Mouse (Mus musculus) ES-E14 (cell line): Measurements from ENCODE around the gene Srsf3. TPM values are rescaled to one million over a fixed set of nuclear protein-coding genes. Genes with fewer than 3 reads are reported as not detected.
A peak's percentile ranks its signal among the peaks of the same experiment; 100 is the strongest.
"Not testable (repeated sequence)": the region's sequence is repeated elsewhere in the genome, so short reads cannot be mapped to it uniquely, and the experiment has no call there.

Experiments used
- DNase-seq: peaks from one replicate; pipeline ENCODE4 v3.0.0-alpha.2; 2013; ENCODE audit warnings: low read depth, low spot score
- H3K27ac ChIP-seq: 2 replicates; pipeline ENCODE4 v1.5.1; 2012; ENCODE audit warnings: low read depth, mild to moderate bottlenecking, low read length, moderate library complexity, mixed read lengths; ENCODE audit not compliant: poor library complexity, insufficient read depth, severe bottlenecking
- H3K36me3 ChIP-seq: 2 replicates; pipeline ENCODE4 v1.6.1; 2012; ENCODE audit warnings: mild to moderate bottlenecking, low read length, moderate library complexity, mixed read lengths; ENCODE audit not compliant: control insufficient read depth, poor library complexity, insufficient read depth, severe bottlenecking
- H3K4me1 ChIP-seq, 2 experiments: fragments of 150-350 bp in 1 of 2; sonication (generic) in 1 of 2; 2 replicates each; pipeline ENCODE4 v1.6.1; 2012; ENCODE audit warnings: low read length in 2 of 2, mild to moderate bottlenecking in 1 of 2, mixed read lengths in 1 of 2; ENCODE audit not compliant: control insufficient read depth in 2 of 2, insufficient read depth in 2 of 2, poor library complexity in 1 of 2
- H3K4me3 ChIP-seq, 2 experiments: fragments of 150-350 bp in 1 of 2; sonication (generic) in 1 of 2; 2 replicates each; pipeline ENCODE4 v1.5.1; 2012; ENCODE audit warnings: low read length in 2 of 2, low read depth in 1 of 2, mild to moderate bottlenecking in 1 of 2, mixed read lengths in 1 of 2; ENCODE audit not compliant: insufficient read depth in 1 of 2, poor library complexity in 1 of 2, severe bottlenecking in 1 of 2
- H3K9ac ChIP-seq: 2 replicates; pipeline ENCODE4 v1.6.1; 2012; ENCODE audit warnings: low read depth, mild to moderate bottlenecking, low read length, mixed read lengths; ENCODE audit not compliant: poor library complexity, insufficient read depth, severe bottlenecking
- H3K9me3 ChIP-seq: fragments of 150-350 bp; sonication (generic); 2 replicates; pipeline ENCODE4 v1.6.1; 2012; ENCODE audit warnings: low read depth, mild to moderate bottlenecking, low read length; ENCODE audit not compliant: control insufficient read depth, insufficient read depth
- CHD2 ChIP-seq: IDR thresholded peaks from 2 replicates; pipeline ENCODE4 v1.6.1; 2014; ENCODE audit warnings: mild to moderate bottlenecking, low read depth, low read length, inconsistent platforms
- HCFC1 ChIP-seq: IDR thresholded peaks from 2 replicates; pipeline ENCODE4 v1.6.1; 2012; ENCODE audit warnings: low read length, inconsistent platforms, borderline replicate concordance; ENCODE audit not compliant: insufficient read depth
- MAFK ChIP-seq: IDR thresholded peaks from 2 replicates; pipeline ENCODE4 v1.6.1; 2014; ENCODE audit warnings: mild to moderate bottlenecking, low read depth, low read length, inconsistent platforms; ENCODE audit not compliant: insufficient read depth
- ZC3H11A ChIP-seq: IDR thresholded peaks from 2 replicates; pipeline ENCODE4 v1.6.1; 2012; ENCODE audit warnings: low read depth, mild to moderate bottlenecking, inconsistent platforms, low read length, borderline replicate concordance
- ZNF384 ChIP-seq: IDR thresholded peaks from 2 replicates; pipeline ENCODE4 v1.6.1; 2012; ENCODE audit warnings: low read depth, low read length, inconsistent platforms
- in situ Hi-C, 2 experiments: fragments of 600-800 bp; cut with MboI; formaldehyde crosslinking; loops; one replicate each; pipeline ENCODE4 v1.15.1; 2025; ENCODE audit warnings: low sequenced_read_pairs in 2 of 2, inconsistent platforms in 1 of 2; ENCODE audit not compliant: unreplicated experiment in 2 of 2
- total RNA-seq: library from RNA; depleted of rRNA; stranded (reverse); fragments of 300-350 nt; gene quantifications from 2 replicates; pipeline ENCODE4 v1.2.3, GENCODE M21; 2012

Gene Srsf3
- total RNA-seq, 1 experiment: 317 TPM

- peaks cover 3 to 6% of the 10 kb centered on the region in 2 experiments; a peak in 1 of 4 replicates for H3K4me1 ChIP-seq
- peak overlapping the region; percentile 98 for H3K27ac ChIP-seq
- TF ChIP-seq CHD2 (no peak), ZC3H11A (no peak), HCFC1 (no peak), MAFK (no peak), ZNF384 (peak; percentile 63; the same call in 1 of the 2 replicates)
- H3K9ac ChIP-seq: peak overlapping the region; percentile 96
- no peak for DNase-seq
- peaks cover 14% of the 10 kb centered on the region for H3K36me3 ChIP-seq
- H3K9me3 ChIP-seq: no peaks in the 10 kb centered on the region
- in situ Hi-C loops: no loop called here
- H3K4me3 ChIP-seq: peak overlapping the region; percentile 84 to 90
Measured at GRCm38 (mm10) chr17:29031771-29032273, 606 bp upstream of the Srsf3 start.

DNA sequence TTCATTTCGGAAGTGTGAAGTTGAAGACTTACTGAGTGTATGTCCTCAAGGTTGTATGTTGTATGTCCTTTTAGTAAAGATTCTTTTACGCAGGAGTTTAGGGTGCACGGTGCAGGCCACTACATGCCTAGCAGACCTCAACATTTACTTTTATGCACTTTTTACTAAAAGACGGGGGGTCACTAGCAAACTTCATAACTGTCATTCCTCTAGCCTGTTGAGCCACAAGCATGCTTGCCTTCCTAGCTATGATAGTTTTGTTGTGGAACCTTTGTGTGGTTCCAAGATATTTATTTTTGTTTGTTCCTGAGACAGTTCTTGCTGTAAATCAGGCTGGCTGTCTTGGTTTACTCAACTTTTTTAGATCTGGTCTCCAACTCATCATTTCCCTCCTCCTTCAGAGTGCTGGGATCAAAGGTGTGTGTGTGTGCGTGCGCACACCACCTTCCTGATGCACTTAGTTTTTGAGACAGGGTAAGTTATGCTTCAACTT lies 1.2 kb downstream of the Srsf3 start:
- DNase-seq: no peak
- Histone ChIP-seq H3K4me1 (peaks cover 3 to 4% of the 10 kb centered on the region in 2 experiments; a peak in 1 of 4 replicates), H3K9me3 (no peaks in the 10 kb centered on the region), H3K36me3 (peaks cover 31% of the 10 kb centered on the region), H3K27ac (no peak overlapping the region; the same call in 1 of the 2 replicates), H3K9ac (peak overlapping the region; percentile 99), H3K4me3 (peak overlapping the region; percentile 96 to 98)
- no peak for TF ChIP-seq CHD2
- in situ Hi-C loops: no loop called here

GRCm38 (mm10) chr17:29034264-29034663 lies 1.8 kb downstream of the Srsf3 start:
- Histone ChIP-seq H3K27ac (no peak overlapping the region), H3K36me3 (peaks cover 34% of the 10 kb centered on the region), H3K4me3 (peak overlapping the region; percentile 96 to 98), H3K9ac (peak overlapping the region; percentile 54), H3K9me3 (no peaks in the 10 kb centered on the region), H3K4me1 (peaks cover 3 to 4% of the 10 kb centered on the region in 2 experiments; a peak in 1 of 4 replicates)
- in situ Hi-C loops: no loop called here
- DNase-seq: no peak
- no peak for TF ChIP-seq ZNF384
- no peak for TF ChIP-seq HCFC1
- no peak for TF ChIP-seq MAFK
- no peak for TF ChIP-seq CHD2
- TF ChIP-seq ZC3H11A: no peak

DNA sequence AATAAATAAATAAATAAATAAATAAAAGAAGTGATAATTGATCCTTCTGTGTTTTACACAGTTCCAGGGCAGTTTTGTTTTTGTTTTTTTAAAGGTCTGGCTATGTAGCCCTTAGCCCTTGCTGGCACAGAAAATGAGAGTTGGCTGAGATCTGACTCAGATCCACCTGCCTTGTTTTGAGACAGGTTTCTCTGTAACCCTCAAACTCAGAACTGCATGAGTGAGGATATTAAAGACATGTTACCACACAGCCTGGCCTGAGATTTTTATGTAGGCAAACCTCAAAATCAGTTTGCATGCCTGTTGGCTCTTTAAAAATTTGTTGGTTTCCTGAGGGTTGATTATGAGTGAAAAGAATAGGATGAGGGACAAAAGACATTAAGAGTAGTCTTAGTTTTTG lies 3.1 kb downstream of the Srsf3 start:
- no peak overlapping the region; the same call in 1 of the 2 replicates for H3K9ac ChIP-seq
- TF ChIP-seq CHD2: no peak
- no peak for TF ChIP-seq ZNF384
- no peak for TF ChIP-seq HCFC1
- TF ChIP-seq MAFK: no peak
- no peak for TF ChIP-seq ZC3H11A
- no peak overlapping the region for H3K27ac ChIP-seq
- no peak for DNase-seq
- peak overlapping the region; percentile 96 to 98; a peak in 3 of 4 replicates for H3K4me3 ChIP-seq
- no peaks in the 10 kb centered on the region for H3K9me3 ChIP-seq
- peaks cover 2 to 3% of the 10 kb centered on the region in 2 experiments; a peak in 1 of 4 replicates for H3K4me1 ChIP-seq
- in situ Hi-C loops: no loop called here
- H3K36me3 ChIP-seq: peaks cover 47% of the 10 kb centered on the region

DNA sequence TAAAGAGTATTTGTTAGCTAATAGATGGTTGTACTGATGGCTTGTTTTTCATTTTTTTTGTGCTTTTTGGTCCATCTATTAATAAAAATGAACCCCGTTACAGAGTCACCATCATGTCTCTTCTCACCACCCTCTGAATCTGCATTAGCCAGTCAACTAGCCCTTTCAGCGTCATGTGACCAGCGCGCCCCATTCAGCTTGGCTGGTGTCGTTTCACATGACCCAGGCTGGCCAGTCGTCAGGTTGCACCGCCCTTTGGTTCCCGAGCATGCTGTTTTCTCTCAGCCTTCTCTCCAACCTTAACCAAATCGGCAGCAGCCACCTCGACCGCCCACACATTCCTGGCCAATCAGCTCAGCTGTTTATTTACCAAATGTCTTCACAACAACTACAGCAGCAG lies 6.9 kb downstream of the Srsf3 start:
- Histone ChIP-seq H3K4me3 (peak overlapping the region; percentile 22 to 45), H3K9ac (no peak overlapping the region), H3K36me3 (peaks cover 55% of the 10 kb centered on the region), H3K4me1 (0 out of 4 replicates have a peak, but pooled peaks cover 0 to 2% of the 10 kb centered on the region in 2 experiments), H3K9me3 (no peaks in the 10 kb centered on the region), H3K27ac (no peak overlapping the region)
- in situ Hi-C loops: no loop called here
- DNase-seq: no peak
- TF ChIP-seq CHD2 (no peak), ZC3H11A (no peak), MAFK (no peak), HCFC1 (no peak), ZNF384 (no peak)

DNA sequence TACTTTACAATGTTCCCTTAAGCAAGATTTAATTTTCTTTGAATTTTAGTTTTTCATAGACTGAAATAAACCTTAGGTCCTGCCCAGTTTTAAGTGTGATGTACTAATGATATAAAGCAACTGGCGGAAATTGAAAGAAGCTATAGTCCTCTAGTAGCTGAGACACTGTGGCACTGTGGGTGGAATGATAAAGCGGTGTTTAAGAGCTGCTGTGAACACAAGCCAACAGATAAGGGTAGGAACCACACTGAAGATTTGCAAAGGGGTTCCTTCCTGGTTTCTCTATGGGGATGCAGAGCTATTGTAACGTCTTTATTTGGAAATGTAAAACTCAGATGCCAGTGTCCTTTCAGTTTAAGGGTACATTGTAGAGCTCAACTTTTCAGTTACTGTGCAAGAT lies 9.2 kb downstream of the Srsf3 start:
- not testable (repeated sequence) for H3K4me1 ChIP-seq, H3K27ac ChIP-seq, H3K9me3 ChIP-seq, H3K9ac ChIP-seq, DNase-seq, H3K4me3 ChIP-seq
- peaks cover 62% of the 10 kb centered on the region for H3K36me3 ChIP-seq
- in situ Hi-C loops: loop anchor here (10.0 kb wide), 2 partner anchors 53 to 203 kb away; partner anchors contain the start of gene Cdkn1a (in 1 of the 2)
